ENCODE assay signal across 9 mouse cellular contexts in genomic region chr15:77798664-77799490, GRCm38 (mm10). TPM values are rescaled to one million over a fixed set of nuclear protein-coding genes. Genes with fewer than 3 reads are reported as not detected.
DNase-seq lines count a peak whose midpoint lies in the region; ATAC-seq and TF ChIP-seq lines count a peak whose summit lies in the region.
"Had no signal": no experiment of that assay in that cellular context is flagged by ENCODE, and none has a peak within 500 bp of the region (broad histone marks: within the 10 kb centered on the region; RNA-seq: fewer than 3 reads in every experiment).

No protein-coding gene starts in this region.

- peak overlapping the region; percentile 32 for H3K4me2 ChIP-seq in heart, embryonic 13.5 days
- H3K4me2 ChIP-seq in kidney, postnatal 0 days (ENCODE audit: low read length): peak overlapping the region; percentile 1; the same call in 1 of the 2 replicates
- peak overlapping the region; percentile 22 for H3K4me2 ChIP-seq in stomach, embryonic 15.5 days

- peak; percentile 31 to 46 for DNase-seq in spleen, postnatal 36 days (ENCODE audit: low spot score in 2 of 2)
- no peak for DNase-seq in spleen, postnatal 14 days (ENCODE audit: low spot score in 2 of 2)
- peak; percentile 74 for DNase-seq in embryo, embryonic 10 days (ENCODE audit: low spot score)
- DNase-seq in kidney, postnatal 0 days (ENCODE audit: low spot score): peak; percentile 79
- peak; percentile 77 for DNase-seq in lung, postnatal 25 days (ENCODE audit: low spot score)
- DNase-seq in layer of hippocampus, postnatal 36 days: no peak

- H3K27me3 ChIP-seq in heart, embryonic 13.5 days (replicated peaks): no peaks in the 10 kb centered on the region
- H3K27me3 ChIP-seq in kidney, postnatal 0 days (ENCODE audit: insufficient read depth, low read length): no peaks in the 10 kb centered on the region
- H3K27me3 ChIP-seq in stomach, embryonic 15.5 days (replicated peaks): no peaks in the 10 kb centered on the region

- peak overlapping the region; percentile 76 for H3K9ac ChIP-seq in heart, embryonic 13.5 days
- no peak overlapping the region for H3K9ac ChIP-seq in kidney, postnatal 0 days (ENCODE audit: low read depth, low read length)
- no peak overlapping the region for H3K9ac ChIP-seq in stomach, embryonic 15.5 days

- peak; percentile 48 for ATAC-seq in heart, embryonic 13.5 days (ENCODE audit: extremely low read depth, insufficient number of reproducible peaks, low FRiP score, low TSS enrichment)
- ATAC-seq in kidney, postnatal 0 days (replicated peaks; ENCODE audit: low FRiP score, low read depth): peak; percentile 75
- peak; percentile 79 for ATAC-seq in stomach, embryonic 15.5 days (ENCODE audit: insufficient read depth, low FRiP score, low read depth)

- no peak for TF ChIP-seq CTCF in kidney, postnatal 0 days (IDR thresholded peaks at IDR 0.05; ENCODE audit: low read depth)

- peaks cover 69% of the 10 kb centered on the region for H3K36me3 ChIP-seq in heart, embryonic 13.5 days
- peaks cover 64% of the 10 kb centered on the region for H3K36me3 ChIP-seq in kidney, postnatal 0 days (ENCODE audit: insufficient read depth, low read length)
- H3K36me3 ChIP-seq in stomach, embryonic 15.5 days: peaks cover 48% of the 10 kb centered on the region

- no peak overlapping the region for H3K4me3 ChIP-seq in heart, embryonic 13.5 days
- no peak overlapping the region for H3K4me3 ChIP-seq in kidney, postnatal 0 days (replicated peaks; ENCODE audit: low read depth, low read length)
- H3K4me3 ChIP-seq in stomach, embryonic 15.5 days (replicated peaks): no peak overlapping the region

- WGBS in heart, embryonic 13.5 days: 11% methylated on average over 14 of the region's 14 CpGs
- WGBS in kidney, postnatal 0 days: 12% methylated on average over 14 of the region's 14 CpGs
- 10% methylated on average over 14 of the region's 14 CpGs for WGBS in stomach, embryonic 15.5 days

- H3K4me1 ChIP-seq in heart, embryonic 13.5 days: peaks cover 100% of the 10 kb centered on the region
- H3K4me1 ChIP-seq in kidney, postnatal 0 days (replicated peaks; ENCODE audit: insufficient read depth, low read length): peaks cover 46% of the 10 kb centered on the region
- peaks cover 53% of the 10 kb centered on the region for H3K4me1 ChIP-seq in stomach, embryonic 15.5 days

- no peaks in the 10 kb centered on the region for H3K9me3 ChIP-seq in heart, embryonic 13.5 days
- no peaks in the 10 kb centered on the region for H3K9me3 ChIP-seq in kidney, postnatal 0 days (replicated peaks; ENCODE audit: low read length)
- H3K9me3 ChIP-seq in stomach, embryonic 15.5 days: no peaks in the 10 kb centered on the region

- H3K27ac ChIP-seq in heart, embryonic 13.5 days (replicated peaks): peak overlapping the region; percentile 98
- H3K27ac ChIP-seq in kidney, postnatal 0 days: peak overlapping the region; percentile 86
- H3K27ac ChIP-seq in stomach, embryonic 15.5 days: peak overlapping the region; percentile 94

RNA-seq across cellular contexts. Expression of gene Apol8, which starts 42.1 kb away (rescaled TPM):
- 0.32 and 0.78 TPM in 2 replicates for polyA plus RNA-seq in heart, embryonic 13.5 days (2015; fragmentation: Nextera tagmentation; extraction: Ambion mirVana)
- not detected in 2 replicates for polyA plus RNA-seq in kidney, postnatal 0 days (2015; fragmentation: Nextera tagmentation; extraction: Ambion mirVana)
- 0.75 and 1.7 TPM in 2 replicates for polyA plus RNA-seq in stomach, embryonic 15.5 days (2015; fragmentation: Nextera tagmentation; extraction: Ambion mirVana)
- 1 to 10 TPM; 4.0 to 6.7 TPM for total RNA-seq in layer of hippocampus, postnatal 36 days (2021)
- polyA plus RNA-seq: large intestine, adult 2 months had no signal

RNA-seq across cellular contexts. Expression of gene Myh9, which starts 43.1 kb away (rescaled TPM):
- polyA plus RNA-seq in heart, embryonic 13.5 days (2015; fragmentation: Nextera tagmentation; extraction: Ambion mirVana): 24.8 and 25.0 TPM in 2 replicates
- 52.9 and 57.2 TPM in 2 replicates for polyA plus RNA-seq in kidney, postnatal 0 days (2015; fragmentation: Nextera tagmentation; extraction: Ambion mirVana)
- 57.0 TPM in 2 replicates for polyA plus RNA-seq in stomach, embryonic 15.5 days (2015; fragmentation: Nextera tagmentation; extraction: Ambion mirVana)
- total RNA-seq in layer of hippocampus, postnatal 36 days (2021): 100 to 1,000 TPM in 1 of 2 experiments, 10 to 100 TPM in 1; 92.4 to 103 TPM

Comparison
In these comparisons a context has a peak if more than half of its experiments do, and no peak if none do; other contexts are left out.
1. DNase-seq: peak in spleen, postnatal 36 days (2 of 2), embryo, embryonic 10 days (single experiment), kidney, postnatal 0 days (single experiment) and lung, postnatal 25 days (single experiment); none in spleen, postnatal 14 days (0 of 2) and layer of hippocampus, postnatal 36 days (0 of 2).
2. Peak in every context shown above with its lines, with median percentiles within 50 percentile points of each other: ATAC-seq, H3K27ac ChIP-seq and H3K4me2 ChIP-seq.